Mouse (Mus musculus): Measurements from ENCODE around the gene Nol8.

Gene Nol8

DNA sequence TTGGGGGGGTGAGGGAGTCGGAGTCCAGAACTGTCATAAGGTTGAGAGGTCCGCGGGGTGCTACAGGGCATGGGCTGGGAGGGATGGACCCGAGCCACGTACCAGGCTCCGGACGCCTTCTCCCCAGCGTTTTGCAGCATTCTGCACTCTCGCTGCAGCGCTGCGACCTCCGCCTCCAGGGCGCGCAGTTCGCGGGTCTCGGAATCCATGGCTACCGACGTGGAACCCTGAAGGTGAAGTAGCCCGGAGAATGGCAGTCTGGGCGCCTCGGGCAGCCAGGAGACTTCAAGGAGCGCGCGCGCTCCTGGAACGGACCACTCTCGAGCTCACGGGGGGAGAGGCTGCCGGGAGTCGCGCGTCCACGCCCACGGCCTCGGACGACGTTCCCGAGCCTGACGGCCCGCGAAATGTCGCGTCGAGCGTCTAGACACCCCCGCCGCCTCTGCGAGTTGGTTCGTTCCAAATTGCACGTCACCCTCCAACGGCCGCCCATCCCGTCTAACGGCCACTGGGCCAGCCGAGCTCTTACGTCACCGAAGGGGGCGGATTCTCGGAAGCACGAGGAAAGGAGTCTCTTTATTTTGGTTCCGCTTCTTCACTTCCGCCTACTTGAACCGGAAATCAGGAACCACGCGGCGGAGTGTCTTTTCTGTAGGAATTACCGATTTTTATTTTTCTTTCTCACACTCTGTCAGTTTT, at the start of gene Nol8, which contains the start of gene Cenpp:
Gene Nol8, plus strand, starts transcription at position 598 of the 699 bp plus-strand sequence.
Gene Cenpp, minus strand, starts transcription at position 305 of the 699 bp plus-strand sequence.
- peak; percentile 99 for ATAC-seq (ENCODE audit: low TSS enrichment)

DNA sequence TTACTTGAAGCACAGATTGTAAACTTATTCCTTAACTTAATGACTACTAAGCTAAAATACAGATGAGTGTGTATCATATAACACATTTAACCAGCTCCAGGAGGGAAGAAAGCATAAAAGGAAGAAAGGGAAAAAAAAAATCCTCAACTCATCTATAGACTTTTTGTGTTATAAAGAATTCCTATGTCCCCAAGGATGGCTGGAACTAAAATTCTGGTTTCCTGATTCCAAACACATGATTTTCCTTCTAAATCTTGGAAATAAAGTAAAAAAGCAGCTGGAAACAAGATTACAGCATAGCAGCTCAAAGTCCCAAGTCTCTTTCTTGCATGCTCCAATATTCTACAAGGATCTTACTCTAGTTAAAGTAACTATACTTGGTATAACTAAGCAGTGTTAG, 49.3 kb upstream of the Nol8 start:
- ATAC-seq (ENCODE audit: low TSS enrichment): no peak

DNA sequence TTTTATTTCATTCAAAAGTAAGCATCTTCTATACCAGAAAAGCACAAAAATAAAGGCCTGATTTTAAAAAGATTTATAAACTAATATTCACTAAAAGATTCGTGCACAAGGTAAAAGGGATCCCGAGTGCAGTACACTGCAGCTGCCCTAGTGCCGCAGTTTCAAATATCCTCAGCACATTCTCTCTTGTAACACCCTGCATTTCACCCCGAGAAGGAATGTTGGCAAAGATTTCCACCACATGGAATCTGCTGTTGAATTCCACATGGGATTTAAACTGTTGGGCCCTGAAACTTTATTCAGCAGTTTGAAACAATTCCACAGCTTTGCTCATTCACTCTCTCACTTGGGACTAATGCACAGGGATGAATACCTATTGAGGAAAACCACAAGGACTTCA, 45.2 kb upstream of the Nol8 start, which contains the start of gene Ogn:
Gene Ogn, plus strand, starts transcription at position 333 of the 400 bp plus-strand sequence.
- no peak for ATAC-seq (ENCODE audit: low TSS enrichment)

DNA sequence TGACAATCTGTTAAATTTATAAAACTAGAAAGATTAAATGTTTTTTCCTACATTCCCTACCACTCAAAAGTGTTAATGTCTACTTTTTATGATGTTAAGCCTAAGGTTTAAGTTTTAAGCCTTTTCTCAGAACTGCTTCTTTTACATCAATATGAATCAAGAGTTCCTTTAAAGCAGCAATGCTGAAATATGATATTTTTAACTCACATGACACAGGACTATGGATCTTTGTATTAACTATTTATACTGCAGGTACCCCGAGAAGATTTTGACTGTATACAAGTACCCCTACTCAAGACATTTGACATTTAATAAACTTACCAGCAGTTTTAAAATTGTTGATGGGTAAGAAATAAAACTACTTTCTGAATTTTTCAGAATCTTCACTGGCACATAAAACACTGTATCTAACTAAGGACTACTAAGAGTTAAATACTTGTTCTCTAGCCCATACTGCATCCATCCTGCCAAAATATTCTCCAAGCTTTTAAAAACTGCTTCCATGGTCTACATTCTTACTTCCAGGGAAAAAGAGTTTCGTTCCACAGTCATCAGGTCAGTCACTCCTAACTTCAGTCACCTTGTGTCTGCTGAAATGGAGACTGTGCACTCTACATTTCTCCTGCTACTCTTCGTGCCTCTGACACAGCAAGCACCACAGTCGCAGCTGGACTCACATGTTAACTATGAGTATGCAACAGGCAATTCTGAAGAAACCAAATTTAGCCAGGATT, 44.1 kb upstream of the Nol8 start:
- no peak for ATAC-seq (ENCODE audit: low TSS enrichment)

DNA sequence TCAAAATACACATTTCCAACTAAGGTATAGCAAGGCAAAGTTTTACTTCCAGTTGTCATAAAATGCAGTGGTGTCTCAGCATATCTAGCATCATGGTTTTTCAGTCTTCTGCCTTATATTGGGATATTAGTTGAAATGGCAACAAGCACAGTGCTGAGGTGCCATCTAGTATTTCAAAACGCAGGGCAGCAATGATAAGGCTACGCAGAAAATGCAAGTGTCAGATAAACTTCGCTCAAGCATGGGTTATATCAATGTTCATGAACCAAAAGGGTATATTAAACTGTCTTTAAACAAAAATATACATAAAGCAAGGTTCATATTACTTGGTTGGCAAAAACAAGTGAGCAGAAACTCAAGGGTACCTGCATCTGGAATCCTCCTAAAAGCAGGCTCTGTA, 35.9 kb upstream of the Nol8 start:
- no peak for ATAC-seq (ENCODE audit: low TSS enrichment)

DNA sequence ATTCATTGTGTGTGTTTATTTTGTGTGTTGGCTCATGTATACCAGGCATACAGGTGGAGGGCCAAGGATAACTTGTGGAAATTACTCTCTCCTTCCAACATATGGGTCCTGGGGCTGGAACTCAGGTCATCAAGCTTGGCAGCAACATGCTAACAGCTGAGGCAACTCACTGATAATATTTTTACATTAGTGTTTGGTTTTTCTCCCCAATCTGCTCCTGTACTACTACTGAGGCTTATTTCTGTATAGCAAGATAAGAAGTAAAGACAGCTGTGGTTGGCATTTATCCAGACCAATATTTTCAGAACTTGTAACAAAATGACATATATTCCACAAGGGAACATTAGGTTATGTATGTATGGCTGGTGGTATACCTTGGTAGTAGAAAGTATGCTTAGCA, 34.5 kb upstream of the Nol8 start:
- no peak for ATAC-seq (ENCODE audit: low TSS enrichment)

DNA sequence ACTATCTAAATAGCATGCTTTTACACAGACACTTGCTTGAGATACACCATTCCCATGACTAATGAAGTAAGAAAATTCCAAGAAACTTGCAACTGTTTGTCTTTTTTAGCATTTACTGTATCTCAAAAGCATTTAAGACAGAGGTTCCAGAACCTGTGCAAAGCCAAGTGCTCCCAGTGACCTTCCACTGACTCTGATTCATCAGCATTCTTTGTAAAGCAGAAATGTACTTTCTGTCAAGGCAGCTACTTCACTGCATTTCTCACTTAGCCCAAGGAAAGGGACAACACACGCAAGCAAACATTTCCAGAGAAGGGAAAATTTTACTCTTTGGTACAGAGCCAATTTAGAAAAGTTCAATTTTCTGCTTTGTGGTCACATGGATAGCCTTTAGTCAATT, 29.7 kb upstream of the Nol8 start:
- ATAC-seq (ENCODE audit: low TSS enrichment): no peak

DNA sequence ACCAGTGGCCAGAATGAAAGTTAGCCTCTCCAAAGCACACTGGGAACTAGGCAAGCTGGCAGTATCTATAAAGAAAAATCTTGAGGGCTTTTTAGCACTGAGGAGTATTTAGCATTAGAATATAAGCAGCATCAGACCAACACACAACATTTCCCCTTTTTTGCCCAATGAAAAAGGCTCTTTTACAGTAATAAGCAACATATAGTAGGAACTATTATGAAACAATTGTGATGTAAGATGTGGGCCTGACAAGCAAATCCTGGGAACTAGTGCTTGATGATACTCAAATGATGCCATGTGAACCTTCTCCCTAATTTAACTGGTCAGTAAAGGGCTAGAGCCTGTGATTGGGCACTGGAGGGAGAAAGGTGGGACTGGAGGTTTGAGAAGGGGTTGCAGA, 24.7 kb upstream of the Nol8 start:
- no peak for ATAC-seq (ENCODE audit: low TSS enrichment)

DNA sequence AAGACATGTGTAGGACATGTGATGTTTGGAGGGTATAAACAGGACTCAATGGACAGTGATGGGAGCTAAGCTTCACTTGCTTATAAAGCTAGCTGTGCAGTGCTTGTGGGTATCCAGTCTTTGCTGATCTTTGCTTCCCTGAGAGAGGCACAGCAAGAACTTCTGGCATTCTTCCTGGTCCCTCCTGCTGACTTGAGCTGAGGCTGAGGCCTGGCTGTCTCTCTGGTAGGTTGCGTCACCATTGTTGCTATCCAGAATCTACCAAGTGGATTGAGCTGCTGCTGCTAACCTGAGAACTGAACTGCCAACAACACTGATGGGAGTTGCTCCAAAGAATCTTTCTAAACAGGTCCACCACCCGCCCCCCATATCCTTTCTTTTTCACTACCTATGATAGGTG, 23.8 kb upstream of the Nol8 start:
- no peak for ATAC-seq (ENCODE audit: low TSS enrichment)

DNA sequence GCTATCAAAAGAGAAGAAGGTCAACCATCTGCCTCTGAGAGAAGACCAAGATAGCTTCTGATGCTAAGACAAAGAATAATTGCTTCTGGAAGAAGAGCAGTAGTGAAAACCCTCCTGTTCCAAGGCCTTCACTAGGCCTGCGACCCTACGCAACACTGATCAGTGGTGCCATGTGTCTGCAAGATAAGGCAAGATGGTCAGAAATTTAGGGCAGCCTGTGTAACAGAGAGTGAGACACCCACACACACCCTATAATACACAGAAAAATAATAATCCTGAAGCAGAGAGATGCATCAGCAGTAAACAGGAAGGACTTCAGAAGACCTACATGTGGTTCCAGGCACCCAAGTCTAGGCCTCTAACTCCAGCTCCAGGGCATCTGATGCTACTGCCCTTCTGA, 12.9 kb upstream of the Nol8 start:
- ATAC-seq (ENCODE audit: low TSS enrichment): no peak

DNA sequence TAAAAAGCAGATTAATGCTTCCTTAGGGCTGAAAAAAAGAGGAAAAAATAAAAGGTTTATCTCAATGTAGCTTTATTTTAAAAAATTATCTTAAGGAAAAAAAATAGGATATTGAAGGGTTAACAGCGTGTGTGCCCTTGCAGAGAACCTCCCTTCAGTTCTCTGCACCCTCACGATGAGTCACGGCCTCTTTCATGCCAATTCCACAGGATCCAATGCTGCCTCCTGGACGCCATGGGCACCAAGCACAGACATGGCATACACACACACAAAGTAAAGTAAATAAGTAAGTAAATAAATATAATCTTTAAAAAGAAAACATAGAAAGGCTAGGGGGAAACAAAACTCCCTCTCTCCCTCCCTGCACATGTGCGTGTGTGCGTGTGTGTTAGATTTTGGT, 10.2 kb upstream of the Nol8 start:
- ATAC-seq (ENCODE audit: low TSS enrichment): no peak

DNA sequence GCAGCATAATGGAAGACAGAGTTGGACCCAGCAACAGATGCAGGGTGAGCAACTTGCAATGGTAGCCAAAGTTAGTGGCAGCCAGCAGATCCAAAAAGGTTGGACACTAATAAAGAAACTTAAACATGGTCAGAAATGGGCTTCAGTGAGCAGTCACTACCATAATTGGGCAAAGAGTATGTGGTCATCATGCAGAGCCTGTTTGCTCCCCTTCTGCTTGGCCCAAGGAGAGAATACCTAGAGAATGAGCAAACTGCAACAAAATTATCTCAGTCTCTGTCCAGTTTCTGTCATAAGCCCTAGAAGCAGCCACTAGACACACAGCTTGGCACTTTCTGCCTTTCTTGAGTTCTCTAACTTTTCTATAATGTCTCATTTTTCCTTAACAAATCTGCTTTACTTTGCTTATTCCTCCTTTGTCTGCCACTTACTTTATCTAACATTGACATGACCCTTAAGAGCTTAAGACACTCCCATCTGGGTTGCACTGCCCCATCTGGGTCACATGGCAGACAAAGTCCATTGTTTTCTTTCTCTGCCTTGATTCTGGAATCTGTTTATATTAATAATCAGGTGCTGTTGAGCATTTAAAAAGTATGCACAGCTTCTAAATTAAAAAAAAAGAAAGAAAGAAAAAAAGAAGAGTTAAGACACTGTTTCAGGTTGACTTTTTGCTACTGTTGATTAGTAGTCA, 9.1 kb upstream of the Nol8 start:
- ATAC-seq (ENCODE audit: low TSS enrichment): no peak

DNA sequence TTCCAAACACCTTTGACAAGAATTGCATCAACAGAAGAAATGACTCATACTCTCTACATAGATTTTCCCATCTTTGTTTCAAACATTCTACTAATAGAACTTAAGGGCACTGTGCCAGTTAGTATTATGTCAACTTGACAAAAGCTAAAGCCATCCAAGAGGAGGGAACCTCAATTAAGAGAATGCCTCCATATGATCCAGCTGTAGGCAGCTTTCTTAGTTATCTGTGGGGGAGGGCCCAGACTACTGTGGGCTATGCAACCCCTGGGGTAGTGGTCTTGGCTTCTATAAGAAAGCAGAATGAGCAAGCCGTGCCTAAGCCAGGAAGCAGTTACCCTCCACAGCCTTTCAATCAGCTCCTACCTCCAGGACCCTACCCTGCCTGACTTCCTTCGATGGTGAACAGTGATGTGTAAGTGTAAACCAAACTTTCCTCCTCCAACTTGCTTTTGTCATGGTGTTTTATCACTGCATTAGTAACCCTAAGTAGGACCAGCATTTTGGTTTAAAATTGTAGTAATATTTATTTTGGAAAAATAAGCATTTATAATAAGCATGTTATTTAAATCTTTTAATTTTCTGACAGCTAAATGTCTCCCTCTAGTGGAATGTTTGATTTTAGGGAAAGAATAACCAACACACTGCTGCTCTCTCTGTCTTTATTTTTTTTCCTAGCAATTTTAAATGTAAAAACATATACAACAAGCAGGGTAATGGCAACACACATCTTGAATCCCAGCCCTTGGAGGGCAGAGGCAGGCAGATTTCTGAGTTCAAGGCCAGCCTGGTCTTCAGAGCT, 7.9 kb upstream of the Nol8 start:
- peak; percentile 89 for ATAC-seq (ENCODE audit: low TSS enrichment)

DNA sequence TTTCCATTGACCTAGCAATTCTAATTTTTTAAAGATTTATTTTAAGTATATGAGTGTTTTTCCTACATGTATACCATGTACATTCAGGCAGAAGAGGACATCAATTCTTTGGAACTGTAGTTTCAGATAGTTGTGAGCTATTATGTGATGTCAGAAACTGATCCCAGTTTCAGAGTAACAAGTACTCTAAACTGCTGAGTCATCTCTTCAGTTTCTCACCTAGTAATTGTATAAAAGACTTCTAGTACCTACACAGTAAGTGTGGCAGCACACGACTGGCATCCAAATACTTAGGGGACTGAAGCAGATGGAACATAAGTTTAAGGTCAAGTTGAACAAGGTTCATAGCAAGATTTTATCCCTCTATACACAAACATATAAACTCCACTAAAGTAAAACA, 6.9 kb upstream of the Nol8 start:
- no peak for ATAC-seq (ENCODE audit: low TSS enrichment)

DNA sequence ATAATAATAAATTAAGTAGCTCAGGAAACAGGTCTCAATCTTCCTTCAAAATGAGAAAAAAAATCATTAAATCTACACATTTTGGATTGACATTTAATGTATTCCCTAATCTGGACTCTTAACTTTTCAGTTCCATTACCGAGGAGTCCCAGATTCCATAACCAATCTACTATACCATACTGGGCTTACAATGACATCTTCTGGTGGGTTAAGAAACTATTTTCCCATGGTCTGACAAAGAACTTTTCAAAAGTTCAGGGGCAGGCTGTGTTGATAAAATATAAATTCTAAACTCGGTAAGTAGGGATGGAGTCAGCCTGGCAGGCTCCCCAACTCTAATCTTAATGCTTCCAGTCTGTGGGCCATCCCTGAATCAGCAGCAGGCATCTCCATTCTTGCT, 1.7 kb upstream of the Nol8 start:
- no peak for ATAC-seq (ENCODE audit: low TSS enrichment)

DNA sequence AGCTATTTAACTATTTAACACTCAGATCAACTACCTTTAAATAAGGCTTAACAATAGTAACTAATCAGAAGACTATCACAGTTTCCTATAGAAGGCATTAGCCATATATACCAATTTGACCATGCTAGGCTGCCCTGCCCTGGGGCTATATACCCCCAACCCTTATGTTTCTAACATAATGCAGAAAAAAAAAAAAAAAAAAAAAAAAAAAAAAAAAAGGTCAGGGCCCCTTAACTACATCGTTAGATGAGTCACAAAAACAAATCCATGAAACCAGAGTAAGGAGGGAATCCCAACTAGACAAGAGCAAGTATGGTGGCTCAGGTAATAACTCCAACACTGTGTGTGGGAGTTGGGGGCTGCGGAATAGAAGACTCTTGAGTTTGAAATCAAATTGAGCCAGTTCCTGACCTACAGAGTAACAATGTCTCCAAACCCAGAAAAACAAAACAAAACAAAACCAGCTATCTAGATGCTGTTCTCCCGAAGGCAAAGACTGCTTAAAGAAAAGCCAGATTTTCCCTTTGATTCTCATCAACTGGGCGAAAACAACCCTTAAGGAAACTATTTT, 1.0 kb upstream of the Nol8 start:
- no peak for ATAC-seq (ENCODE audit: low TSS enrichment)

DNA sequence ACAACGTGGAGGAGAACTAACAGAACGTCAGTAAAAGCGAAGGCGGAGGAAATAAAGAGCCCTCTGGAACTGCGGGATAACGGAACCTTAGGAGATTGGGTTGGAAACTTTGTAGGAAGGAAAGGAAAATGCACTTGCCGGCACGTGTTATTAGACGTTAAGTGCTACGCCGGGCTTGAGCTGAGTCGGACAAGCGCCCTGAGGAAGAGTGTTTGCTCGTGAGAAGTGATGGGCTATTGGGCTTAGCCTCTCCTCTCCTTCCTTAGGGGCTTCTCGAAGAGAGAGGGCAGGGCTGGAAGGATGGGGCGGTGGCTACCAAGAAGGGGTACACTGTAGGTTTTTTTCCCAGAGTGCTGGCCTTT, 283 bp downstream of the Nol8 start:
- peak; percentile 81 for ATAC-seq (ENCODE audit: low TSS enrichment)

DNA sequence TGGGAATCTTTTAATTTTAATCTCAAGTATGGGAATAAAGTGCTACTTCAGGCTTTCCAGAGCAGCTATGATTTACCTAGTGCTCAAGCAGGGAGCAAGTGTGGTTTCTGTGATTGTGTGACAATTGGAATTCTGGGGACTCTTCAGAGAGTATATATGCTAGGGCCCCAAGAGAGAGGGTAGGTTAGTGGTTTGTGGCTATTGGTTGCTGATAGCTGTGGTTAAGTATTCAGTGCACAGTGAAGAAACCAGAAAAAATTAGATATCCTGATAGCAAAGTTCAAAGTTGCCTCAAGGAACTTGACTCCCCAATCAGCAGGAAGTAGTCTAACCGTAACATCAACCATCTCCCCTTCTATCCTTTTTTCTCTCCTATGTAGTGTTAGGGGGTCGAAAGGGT, 24.9 kb downstream of the Nol8 start:
- no peak for ATAC-seq (ENCODE audit: low TSS enrichment)

DNA sequence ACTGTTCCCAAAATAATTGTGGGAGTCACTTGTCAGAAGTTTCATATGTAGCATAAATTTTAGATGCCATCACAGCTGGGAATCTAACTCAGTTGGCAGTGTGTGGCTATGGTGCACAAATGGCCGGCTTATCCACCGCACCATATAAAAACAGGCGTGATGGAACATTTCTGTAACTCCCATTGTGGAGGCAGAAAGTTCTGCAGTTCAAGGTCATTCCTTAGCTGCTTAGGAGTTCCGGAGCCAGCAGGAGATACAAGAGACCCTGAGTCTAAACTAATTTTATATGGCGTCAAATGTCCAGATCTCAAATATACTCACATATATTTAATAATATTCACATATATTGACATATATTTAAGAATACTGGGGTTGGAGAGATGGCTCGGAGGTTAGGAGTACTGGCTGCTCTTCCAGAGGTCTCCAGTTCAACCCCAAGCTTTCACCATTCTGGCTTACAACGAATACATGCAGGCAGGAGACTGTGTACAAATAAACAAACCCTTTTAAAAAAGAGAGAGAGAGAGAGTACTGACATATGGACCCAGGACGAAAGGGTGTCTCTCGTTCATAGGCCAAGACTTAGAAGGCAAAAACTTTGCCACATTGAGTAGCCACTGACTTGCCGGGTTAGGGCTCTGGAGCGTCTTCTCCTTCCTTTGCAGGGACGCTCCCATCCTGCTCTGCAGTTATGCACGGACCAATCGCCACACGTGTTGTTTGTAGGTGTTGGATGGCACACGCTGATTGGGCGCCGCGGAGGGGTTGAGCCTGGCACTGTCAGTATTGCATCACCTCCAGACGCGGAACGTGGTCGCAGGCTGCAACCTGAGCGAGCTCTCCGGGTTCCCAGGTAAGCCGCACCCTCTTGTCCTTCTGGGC, 28.7 kb downstream of the Nol8 start, which contains the start of gene Iars:
Gene Iars, plus strand, starts transcription at position 750 of the 882 bp plus-strand sequence.
- peak; percentile 100 for ATAC-seq (ENCODE audit: low TSS enrichment)

DNA sequence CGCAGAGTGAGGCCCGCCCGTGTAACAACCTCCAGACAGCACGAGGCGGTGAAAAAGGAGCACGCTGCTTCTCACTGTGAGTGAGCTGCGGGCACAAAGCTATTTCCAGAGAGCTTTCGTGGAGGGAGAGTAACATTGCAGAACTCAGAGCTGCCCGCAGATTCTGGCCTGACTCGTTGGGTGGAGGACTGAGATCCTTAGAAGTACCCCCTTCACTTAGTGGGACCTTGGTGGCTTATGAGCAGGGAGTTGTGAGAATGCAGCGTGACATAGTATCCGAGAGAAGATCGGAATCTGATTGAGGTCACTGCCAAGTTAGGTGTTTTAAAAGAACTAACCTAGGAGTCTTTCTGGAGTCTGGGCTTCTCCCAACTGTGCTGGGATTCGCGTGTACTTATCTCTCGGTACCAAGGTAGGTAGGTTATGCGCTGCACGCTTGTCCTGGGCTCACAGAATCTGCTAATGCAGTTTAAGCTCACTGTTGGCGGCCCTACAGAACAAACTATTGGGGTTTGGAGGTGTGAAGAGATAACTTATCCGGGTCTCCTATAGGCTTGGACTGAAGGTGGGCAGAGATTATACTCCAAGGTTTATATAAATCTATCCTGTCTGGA, 29.5 kb downstream of the Nol8 start:
- ATAC-seq (ENCODE audit: low TSS enrichment): peak; percentile 60; the same call in 1 of the 2 replicates

Measured in frontal cortex, adult (tissue).